8 mouse cellular contexts compared by ENCODE assay signal in genomic region chr7:108934836-108935235, GRCm38 (mm10). TPM values are rescaled to one million over a fixed set of nuclear protein-coding genes. Genes with fewer than 3 reads are reported as not detected.
DNase-seq lines count a peak whose midpoint lies in the region; ATAC-seq and TF ChIP-seq lines count a peak whose summit lies in the region.

No protein-coding gene starts in this region.

- no peak overlapping the region for H3K27ac ChIP-seq in heart, embryonic 12.5 days (ENCODE audit: poor library complexity, severe bottlenecking)
- H3K27ac ChIP-seq in bone marrow, adult 2 months (ENCODE audit: control insufficient read depth, insufficient read depth, low read depth, low read length, poor library complexity), result no peak overlapping the region
- peak overlapping the region; percentile 81; the same call in 1 of the 2 replicates for H3K27ac ChIP-seq in hindbrain, embryonic 14.5 days
- H3K27ac ChIP-seq in lung, postnatal 0 days (ENCODE audit: low read length), result peak overlapping the region; percentile 91; the same call in 1 of the 2 replicates

- WGBS in heart, embryonic 12.5 days, result 6% methylated on average over 8 of the region's 8 CpGs
- 0% methylated on average over 8 of the region's 8 CpGs for WGBS in bone marrow, adult 2 months
- 6% methylated on average over 8 of the region's 8 CpGs for WGBS in hindbrain, embryonic 14.5 days
- 3% methylated on average over 8 of the region's 8 CpGs for WGBS in lung, postnatal 0 days

- no peak for ATAC-seq in heart, embryonic 12.5 days (ENCODE audit: insufficient number of reproducible peaks, low FRiP score)
- no peak for ATAC-seq in hindbrain, embryonic 14.5 days (ENCODE audit: low FRiP score)
- ATAC-seq in lung, postnatal 0 days, result no peak

- TF ChIP-seq POLR2A in bone marrow, adult 2 months (IDR thresholded peaks at IDR 0.05; ENCODE audit: borderline replicate concordance, control insufficient read depth, low read depth, low read length), result no peak

- no peak for DNase-seq in heart, postnatal 14 days
- DNase-seq in hindbrain, embryonic 14.5 days (ENCODE audit: low spot score), result no peak
- DNase-seq in lung, postnatal 0 days (ENCODE audit: low spot score), result peak; percentile 17
- no peak for DNase-seq in left cerebral cortex, postnatal 25 days (ENCODE audit: low spot score in 2 of 2)
- DNase-seq in yolk sac, embryonic 10.5 days (ENCODE audit: low spot score), result no peak
- no peak for DNase-seq in gastrocnemius, adult 8-10 months (ENCODE audit: low spot score in 2 of 2)

- TF ChIP-seq EP300 in lung, postnatal 0 days (IDR thresholded peaks at IDR 0.05), result no peak

- intact Hi-C loops in heart, postnatal 14 days (cut with DNase I), result loop anchor here (2.0 to 5.0 kb wide), 2 partner anchors 83 to 120 kb away; partner anchors contain the start of gene Olfr516
- intact Hi-C loops in left cerebral cortex, postnatal 25 days (cut with DNase I), result loop anchor here (5.0 kb wide), 1 partner anchor 1073 kb away; no protein-coding TSS in a partner anchor

- peak overlapping the region; percentile 98 for H3K9ac ChIP-seq in heart, embryonic 12.5 days
- peak overlapping the region; percentile 94 for H3K9ac ChIP-seq in hindbrain, embryonic 14.5 days
- peak overlapping the region; percentile 98 for H3K9ac ChIP-seq in lung, postnatal 0 days (replicated peaks; ENCODE audit: low read depth)

- peak overlapping the region; percentile 94 for H3K4me2 ChIP-seq in heart, embryonic 12.5 days
- H3K4me2 ChIP-seq in hindbrain, embryonic 14.5 days (replicated peaks), result peak overlapping the region; percentile 96
- H3K4me2 ChIP-seq in lung, postnatal 0 days (replicated peaks; ENCODE audit: low read depth, low read length), result peak overlapping the region; percentile 79

- no peak for TF ChIP-seq CTCF in bone marrow, adult 2 months (IDR thresholded peaks at IDR 0.05; ENCODE audit: control insufficient read depth, insufficient read depth, low read length)
- TF ChIP-seq CTCF in lung, postnatal 0 days (IDR thresholded peaks at IDR 0.05), result no peak

- H3K36me3 ChIP-seq in heart, embryonic 12.5 days, result peaks cover 36% of the 10 kb centered on the region
- peaks cover 38% of the 10 kb centered on the region for H3K36me3 ChIP-seq in hindbrain, embryonic 14.5 days (replicated peaks; ENCODE audit: control insufficient read depth, insufficient read depth)
- H3K36me3 ChIP-seq in lung, postnatal 0 days (ENCODE audit: insufficient read depth, low read length), result peaks cover 14% of the 10 kb centered on the region

- H3K4me3 ChIP-seq in heart, embryonic 12.5 days, result peak overlapping the region; percentile 96
- H3K4me3 ChIP-seq in bone marrow, adult 2 months (replicated peaks; ENCODE audit: control insufficient read depth, low read depth, low read length), result peak overlapping the region; percentile 88
- H3K4me3 ChIP-seq in hindbrain, embryonic 14.5 days (replicated peaks; ENCODE audit: low read length), result peak overlapping the region; percentile 96
- H3K4me3 ChIP-seq in lung, postnatal 0 days (ENCODE audit: low read depth, low read length), result peak overlapping the region; percentile 94

- no peaks in the 10 kb centered on the region for H3K9me3 ChIP-seq in heart, embryonic 12.5 days (replicated peaks)
- H3K9me3 ChIP-seq in hindbrain, embryonic 14.5 days (ENCODE audit: control insufficient read depth, low read length), result no peaks in the 10 kb centered on the region
- no peaks in the 10 kb centered on the region for H3K9me3 ChIP-seq in lung, postnatal 0 days (ENCODE audit: low read length)

- no peaks in the 10 kb centered on the region for H3K27me3 ChIP-seq in heart, embryonic 12.5 days (replicated peaks)
- H3K27me3 ChIP-seq in hindbrain, embryonic 14.5 days (ENCODE audit: control insufficient read depth, insufficient read depth, low read length), result no peaks in the 10 kb centered on the region
- no peaks in the 10 kb centered on the region for H3K27me3 ChIP-seq in lung, postnatal 0 days (replicated peaks; ENCODE audit: insufficient read depth, low read length)

- H3K4me1 ChIP-seq in heart, embryonic 12.5 days (replicated peaks), result peaks cover 12% of the 10 kb centered on the region
- H3K4me1 ChIP-seq in bone marrow, adult 2 months (ENCODE audit: control insufficient read depth, insufficient read depth, low read length), result peaks cover 2% of the 10 kb centered on the region; the same call in 1 of the 2 replicates
- H3K4me1 ChIP-seq in hindbrain, embryonic 14.5 days (replicated peaks; ENCODE audit: control insufficient read depth, insufficient read depth, low read length), result peaks cover 18% of the 10 kb centered on the region
- H3K4me1 ChIP-seq in lung, postnatal 0 days (ENCODE audit: insufficient read depth, low read depth, low read length), result peaks cover 12% of the 10 kb centered on the region; the same call in 1 of the 2 replicates

RNA-seq across cellular contexts. Expression of gene Eif3f, which starts 0.6 kb away (rescaled TPM):
- 50.3 and 52.1 TPM in 2 replicates for polyA plus RNA-seq in heart, embryonic 12.5 days (2016; fragmentation: Nextera tagmentation; extraction: Ambion mirVana)
- total RNA-seq in heart, postnatal 14 days (2021), result 10 to 100 TPM; 90.2 to 92.6 TPM
- 61.3 and 83.8 TPM in 2 replicates for polyA plus RNA-seq in bone marrow, adult 2 months (2011; ENCODE audit: insufficient read depth, insufficient read length, low replicate concordance, missing spikeins)
- polyA plus RNA-seq in hindbrain, embryonic 14.5 days (2014; fragmentation: Nextera tagmentation; extraction: Ambion mirVana), result 83.1 and 90.8 TPM in 2 replicates
- polyA plus RNA-seq in lung, postnatal 0 days (2015; fragmentation: Nextera tagmentation; extraction: Ambion mirVana), result 80.1 and 83.6 TPM in 2 replicates
- 10 to 100 TPM; 77.7 to 82.0 TPM for total RNA-seq in left cerebral cortex, postnatal 25 days (2021)
- 100 to 1,000 TPM; 111 to 136 (median 121) TPM for total RNA-seq in gastrocnemius, adult 8-10 months (2022)

RNA-seq across cellular contexts. Expression of gene Nlrp10, which starts 4.9 kb away (rescaled TPM):
- 8.0 and 8.1 TPM in 2 replicates for polyA plus RNA-seq in heart, embryonic 12.5 days (2016; fragmentation: Nextera tagmentation; extraction: Ambion mirVana)
- total RNA-seq in heart, postnatal 14 days (2021), result 10 to 100 TPM; 16.4 to 17.9 TPM
- 0.22 TPM in 1 of 2 replicates, not detected in the other for polyA plus RNA-seq in bone marrow, adult 2 months (2011; ENCODE audit: insufficient read depth, insufficient read length, low replicate concordance, missing spikeins)
- polyA plus RNA-seq in hindbrain, embryonic 14.5 days (2014; fragmentation: Nextera tagmentation; extraction: Ambion mirVana), result not detected in 2 replicates
- 0.27 and 0.31 TPM in 2 replicates for polyA plus RNA-seq in lung, postnatal 0 days (2015; fragmentation: Nextera tagmentation; extraction: Ambion mirVana)
- under 1 TPM; 0.48 to 0.71 TPM for total RNA-seq in left cerebral cortex, postnatal 25 days (2021)
- total RNA-seq in gastrocnemius, adult 8-10 months (2022), result 1 to 10 TPM; 1.3 to 2.5 (median 1.8) TPM

RNA-seq across cellular contexts. Expression of gene Tub, which starts 15.3 kb away (rescaled TPM):
- polyA plus RNA-seq in heart, embryonic 12.5 days (2016; fragmentation: Nextera tagmentation; extraction: Ambion mirVana), result 0.54 and 0.61 TPM in 2 replicates
- under 1 TPM; 0.46 to 0.48 TPM for total RNA-seq in heart, postnatal 14 days (2021)
- 0.32 and 0.68 TPM in 2 replicates for polyA plus RNA-seq in bone marrow, adult 2 months (2011; ENCODE audit: insufficient read depth, insufficient read length, low replicate concordance, missing spikeins)
- polyA plus RNA-seq in hindbrain, embryonic 14.5 days (2014; fragmentation: Nextera tagmentation; extraction: Ambion mirVana), result 52.9 and 62.0 TPM in 2 replicates
- polyA plus RNA-seq in lung, postnatal 0 days (2015; fragmentation: Nextera tagmentation; extraction: Ambion mirVana), result 0.29 and 0.38 TPM in 2 replicates
- total RNA-seq in left cerebral cortex, postnatal 25 days (2021), result 100 to 1,000 TPM; 119 to 128 TPM
- total RNA-seq in gastrocnemius, adult 8-10 months (2022), result under 1 TPM; 0.24 to 0.52 (median 0.31) TPM

RNA-seq across cellular contexts. Expression of gene Olfr519, which starts 40.6 kb away (rescaled TPM):
- polyA plus RNA-seq in heart, embryonic 12.5 days (2016; fragmentation: Nextera tagmentation; extraction: Ambion mirVana), result not detected in 2 replicates
- total RNA-seq in heart, postnatal 14 days (2021), result not detected
- polyA plus RNA-seq in bone marrow, adult 2 months (2011; ENCODE audit: insufficient read depth, insufficient read length, low replicate concordance, missing spikeins), result not detected in 2 replicates
- not detected in 2 replicates for polyA plus RNA-seq in hindbrain, embryonic 14.5 days (2014; fragmentation: Nextera tagmentation; extraction: Ambion mirVana)
- not detected in 2 replicates for polyA plus RNA-seq in lung, postnatal 0 days (2015; fragmentation: Nextera tagmentation; extraction: Ambion mirVana)
- total RNA-seq in left cerebral cortex, postnatal 25 days (2021), result not detected
- total RNA-seq in gastrocnemius, adult 8-10 months (2022), result not detected

RNA-seq across cellular contexts. Expression of gene Olfr518, which starts 50.0 kb away (rescaled TPM):
- polyA plus RNA-seq in heart, embryonic 12.5 days (2016; fragmentation: Nextera tagmentation; extraction: Ambion mirVana), result not detected in 2 replicates
- not detected for total RNA-seq in heart, postnatal 14 days (2021)
- polyA plus RNA-seq in bone marrow, adult 2 months (2011; ENCODE audit: insufficient read depth, insufficient read length, low replicate concordance, missing spikeins), result not detected in 2 replicates
- not detected in 2 replicates for polyA plus RNA-seq in hindbrain, embryonic 14.5 days (2014; fragmentation: Nextera tagmentation; extraction: Ambion mirVana)
- polyA plus RNA-seq in lung, postnatal 0 days (2015; fragmentation: Nextera tagmentation; extraction: Ambion mirVana), result not detected in 2 replicates
- not detected for total RNA-seq in left cerebral cortex, postnatal 25 days (2021)
- total RNA-seq in gastrocnemius, adult 8-10 months (2022), result not detected

Comparison
In these comparisons a context has a peak if more than half of its experiments do, and no peak if none do; other contexts are left out.
1. H3K27ac ChIP-seq: peak in hindbrain, embryonic 14.5 days (single experiment) and lung, postnatal 0 days (single experiment); none in heart, embryonic 12.5 days (single experiment) and bone marrow, adult 2 months (single experiment).
2. RNA of gene Tub, which starts 15.3 kb away (polyA plus RNA-seq): 52.9 to 62.0 TPM in hindbrain, embryonic 14.5 days; 0.54 to 0.61 TPM in heart, embryonic 12.5 days, 0.29 to 0.38 TPM in lung, postnatal 0 days and 0.32 to 0.68 TPM in bone marrow, adult 2 months; every median in the first group is over 10 times any median in the second.
3. Peak in every context shown above with its lines, with median percentiles within 50 percentile points of each other: H3K4me2 ChIP-seq, H3K4me3 ChIP-seq and H3K9ac ChIP-seq.